Mouse (Mus musculus) bone marrow macrophage, adult 2 months (primary cell): ENCODE results near the gene 1190005I06Rik. TPM values are rescaled to one million over a fixed set of nuclear protein-coding genes. Genes with fewer than 3 reads are reported as not detected.
A peak's percentile ranks its signal among the peaks of the same experiment; 100 is the strongest.
"Not testable (repeated sequence)": the region's sequence is repeated elsewhere in the genome, so short reads cannot be mapped to it uniquely, and the experiment has no call there.

ENCODE experiments used
- H3K27ac ChIP-seq: 2 replicates; pipeline ENCODE4 v1.5.1; 2012; ENCODE audit warnings: low read depth, low read length; ENCODE audit not compliant: insufficient read depth
- H3K4me1 ChIP-seq: 2 replicates; pipeline ENCODE4 v1.6.1; 2012; ENCODE audit warnings: low read length; ENCODE audit not compliant: control insufficient read depth, insufficient read depth
- H3K4me3 ChIP-seq: 2 replicates; pipeline ENCODE4 v1.5.1; 2012; ENCODE audit warnings: mild to moderate bottlenecking, low read length, moderate library complexity; ENCODE audit not compliant: insufficient read depth
- CTCF ChIP-seq: IDR thresholded peaks from 2 replicates; pipeline ENCODE4 v1.5.1; 2012; ENCODE audit warnings: low read depth, mild to moderate bottlenecking, low read length, moderate library complexity
- POLR2A ChIP-seq: IDR thresholded peaks from 2 replicates; pipeline ENCODE4 v1.6.1; 2012; ENCODE audit warnings: mild to moderate bottlenecking, low read depth, low read length, borderline replicate concordance
- polyA plus RNA-seq: library from polyadenylated mRNA; stranded (reverse); fragments of >200 nt; gene quantifications from 2 replicates; pipeline ENCODE4 v1.2.4, GENCODE M21; 2012; ENCODE audit not compliant: missing spikeins, insufficient read depth, insufficient read length

1190005I06Rik gene
- polyA plus RNA-seq, 1 experiment, result 1.1 TPM

DNA sequence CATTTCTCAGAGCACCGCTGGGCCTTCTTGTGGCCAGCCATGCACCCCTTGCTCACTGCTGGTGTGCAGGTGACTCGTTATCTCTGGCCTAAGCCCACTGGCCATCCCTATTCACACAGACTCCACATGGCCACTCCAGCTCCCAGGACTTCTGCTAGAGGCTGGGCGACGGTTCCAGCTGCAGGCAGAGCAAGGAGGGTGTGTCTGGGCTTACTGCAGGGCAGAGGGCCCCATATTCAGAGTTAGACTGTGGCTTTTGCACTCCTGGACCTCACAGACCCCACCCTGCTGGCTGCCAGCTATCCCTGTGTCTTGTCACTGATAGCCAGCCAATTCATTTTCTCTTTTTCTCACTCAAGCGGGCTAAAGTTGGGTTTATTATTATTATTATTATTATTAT is 36.6 kb upstream of the 1190005I06Rik start:
- H3K27ac ChIP-seq, result no peak overlapping the region
- H3K4me1 ChIP-seq, result peaks cover 55% of the 10 kb centered on the region
- no peak for TF ChIP-seq POLR2A
- no peak for TF ChIP-seq CTCF
- no peak overlapping the region for H3K4me3 ChIP-seq

DNA sequence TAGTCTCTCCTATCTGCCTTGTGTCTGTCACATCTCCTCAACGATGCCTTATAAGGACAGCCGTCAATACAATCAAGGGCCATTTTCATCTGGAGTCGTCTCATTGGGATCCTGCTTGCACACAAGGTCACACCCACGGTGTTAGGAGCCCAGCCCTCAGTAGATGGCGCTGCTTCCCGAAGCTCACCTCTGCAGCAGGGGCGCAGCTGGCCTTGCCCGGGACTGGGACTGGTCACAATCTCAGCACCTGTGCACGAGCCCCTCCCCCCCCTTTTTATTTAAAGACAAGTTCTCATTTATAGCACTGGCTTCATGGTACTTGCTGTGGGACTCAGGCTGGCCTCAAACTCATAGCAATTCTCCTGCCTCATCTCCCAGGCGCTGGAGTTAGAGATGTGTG is 36.2 kb upstream of the 1190005I06Rik start:
- H3K27ac ChIP-seq, result peak overlapping the region; percentile 48; the same call in 1 of the 2 replicates
- no peak overlapping the region for H3K4me3 ChIP-seq
- H3K4me1 ChIP-seq, result peaks cover 54% of the 10 kb centered on the region
- peak; percentile 72 for TF ChIP-seq CTCF
- TF ChIP-seq POLR2A, result no peak

DNA sequence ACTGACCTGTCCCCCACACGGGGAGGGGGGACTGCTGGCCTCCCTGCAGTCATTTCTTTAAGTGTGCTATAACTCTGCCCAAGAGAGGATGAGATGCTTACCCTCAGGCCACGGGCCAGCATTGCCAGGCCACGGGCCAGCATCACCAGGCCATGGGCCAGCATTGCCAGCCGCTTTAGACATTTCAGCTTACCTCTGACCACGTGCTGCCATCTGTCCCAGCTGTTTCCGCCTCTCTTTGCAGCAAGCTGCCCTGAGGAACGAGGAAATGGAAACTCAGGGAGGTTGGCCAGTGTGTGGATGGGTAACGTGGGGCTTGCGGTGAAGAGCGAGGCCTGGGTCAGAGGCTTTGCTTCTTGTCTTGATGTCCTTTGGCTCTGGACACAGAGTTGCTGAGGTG is 33.7 kb upstream of the 1190005I06Rik start:
- Histone ChIP-seq H3K4me3 (no peak overlapping the region), H3K4me1 (peaks cover 34% of the 10 kb centered on the region), H3K27ac (no peak overlapping the region)
- no peak for TF ChIP-seq CTCF
- TF ChIP-seq POLR2A, result no peak

DNA sequence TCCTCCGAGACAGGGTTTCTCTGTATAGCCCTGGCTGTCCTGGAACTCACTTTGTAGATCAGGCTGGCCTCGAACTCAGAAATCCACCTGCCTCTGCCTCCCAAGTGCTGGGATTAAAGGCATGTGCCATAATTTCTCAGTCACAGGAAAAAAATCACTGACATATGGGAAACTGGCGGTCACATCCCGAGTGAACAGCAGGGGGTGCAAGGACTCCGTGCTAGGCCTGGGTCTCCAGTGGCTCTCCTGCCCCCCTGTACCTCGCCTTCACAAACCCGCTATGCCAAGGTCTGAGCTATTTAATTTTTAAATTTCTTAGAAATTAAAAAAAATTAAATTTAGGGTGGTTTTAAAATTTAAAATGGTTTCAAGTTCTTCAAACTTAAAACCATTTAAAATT is 33.0 kb upstream of the 1190005I06Rik start:
- TF ChIP-seq CTCF, result peak; percentile 59; the same call in 1 of the 2 replicates
- not testable (repeated sequence) for H3K27ac ChIP-seq, H3K4me3 ChIP-seq
- peaks cover 32% of the 10 kb centered on the region for H3K4me1 ChIP-seq

GRCm38 (mm10) chr8:120679629-120680387 is 32.4 kb upstream of the 1190005I06Rik start:
- Histone ChIP-seq H3K4me1 (peaks cover 27% of the 10 kb centered on the region), H3K27ac (no peak overlapping the region), H3K4me3 (no peak overlapping the region)
- no peak for TF ChIP-seq CTCF
- TF ChIP-seq POLR2A, result no peak

DNA sequence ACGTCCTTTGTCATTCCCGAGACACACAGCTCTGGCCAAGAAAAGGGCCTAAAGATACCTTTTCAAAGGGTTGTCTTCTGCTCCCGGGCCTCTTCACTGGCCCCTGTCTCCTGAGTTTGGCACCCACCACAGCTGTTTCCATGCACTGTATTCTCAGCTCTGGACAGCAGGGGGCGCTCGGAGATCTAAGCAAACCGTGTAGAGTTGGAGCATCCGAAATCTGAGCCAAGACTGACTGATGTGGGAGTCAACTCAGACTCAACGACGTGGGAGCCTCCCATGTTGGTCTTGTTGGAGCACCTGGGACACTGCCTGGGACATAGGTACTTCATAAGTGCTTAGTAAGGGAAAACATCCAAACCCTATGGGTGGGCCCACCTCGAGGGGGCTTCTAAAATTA is 31.0 kb upstream of the 1190005I06Rik start:
- TF ChIP-seq POLR2A, result no peak
- TF ChIP-seq CTCF, result peak; percentile 80
- Histone ChIP-seq H3K27ac (no peak overlapping the region), H3K4me3 (no peak overlapping the region), H3K4me1 (peaks cover 21% of the 10 kb centered on the region)

GRCm38 (mm10) chr8:120675718-120676117 is 28.3 kb upstream of the 1190005I06Rik start:
- Histone ChIP-seq H3K27ac (no peak overlapping the region), H3K4me1 (peaks cover 24% of the 10 kb centered on the region; the same call in 1 of the 2 replicates), H3K4me3 (no peak overlapping the region)
- no peak for TF ChIP-seq CTCF
- no peak for TF ChIP-seq POLR2A

- peaks cover 31% of the 10 kb centered on the region; the same call in 1 of the 2 replicates for H3K4me1 ChIP-seq
- TF ChIP-seq CTCF (no peak), POLR2A (no peak)
- no peak overlapping the region for H3K27ac ChIP-seq
- H3K4me3 ChIP-seq, result no peak overlapping the region
Measured at GRCm38 (mm10) chr8:120673298-120673697, 25.9 kb upstream of the 1190005I06Rik start.

DNA sequence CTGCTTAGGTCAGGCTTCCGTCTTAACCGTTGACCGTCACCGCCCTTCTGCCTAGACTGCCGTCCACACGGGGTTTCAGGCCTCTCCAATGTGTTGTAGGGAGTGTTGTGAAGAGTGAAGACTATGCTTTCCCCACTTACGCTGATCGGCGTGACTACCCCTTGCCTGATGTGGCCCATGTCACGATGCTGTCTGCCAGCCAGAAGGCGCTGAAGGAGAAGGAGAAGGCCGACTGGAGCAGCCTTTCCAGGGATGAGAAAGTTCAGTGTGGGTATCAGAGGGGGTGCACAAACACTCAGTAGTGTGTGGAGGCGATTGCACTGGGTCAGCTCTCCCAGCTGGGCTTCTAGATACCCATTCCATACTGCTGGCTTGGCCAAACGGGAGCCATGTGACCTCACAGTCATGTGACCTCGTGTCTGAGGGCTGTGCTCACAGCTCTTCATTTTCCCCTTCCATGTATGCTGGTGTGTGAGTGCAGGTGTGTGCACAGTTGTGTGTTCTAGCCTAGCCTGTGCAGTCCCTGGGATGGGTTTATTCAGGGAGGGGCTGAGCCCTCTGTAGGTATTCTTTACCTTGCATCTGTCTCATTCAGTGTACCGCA is 25.3 kb upstream of the 1190005I06Rik start:
- Histone ChIP-seq H3K27ac (no peak overlapping the region), H3K4me1 (peaks cover 31% of the 10 kb centered on the region; the same call in 1 of the 2 replicates), H3K4me3 (no peak overlapping the region)
- TF ChIP-seq CTCF (no peak), POLR2A (no peak)

GRCm38 (mm10) chr8:120671775-120672174 is 24.3 kb upstream of the 1190005I06Rik start:
- peaks cover 31% of the 10 kb centered on the region for H3K4me1 ChIP-seq
- H3K27ac ChIP-seq, result no peak overlapping the region
- TF ChIP-seq POLR2A (no peak), CTCF (no peak)
- H3K4me3 ChIP-seq, result no peak overlapping the region
